Mouse (Mus musculus) lung, embryonic 14.5 days (tissue): ENCODE measurements around the gene Polg. TPM values are rescaled to one million over a fixed set of nuclear protein-coding genes. Genes with fewer than 3 reads are reported as not detected.

Experiments
- ATAC-seq: fragments of 200-750 bp; cut with Nextera tagmentation; 2 replicates; pipeline ENCODE4 v1.8.0; 2017; ENCODE audit warnings: mild to moderate bottlenecking, moderate TSS enrichment, moderate library complexity; ENCODE audit not compliant: insufficient read depth
- DNase-seq: peaks from one replicate; pipeline ENCODE4 v3.0.0-alpha.2; 2015
- H3K27ac ChIP-seq: fragments of 300-500 bp; sonication (generic); 2 replicates; pipeline ENCODE4 v1.5.1; 2014; ENCODE audit warnings: low read depth, mild to moderate bottlenecking, moderate library complexity
- H3K27me3 ChIP-seq: fragments of 300-500 bp; sonication (generic); 2 replicates; pipeline ENCODE4 v1.6.1; 2014; ENCODE audit warnings: low read length, control low read depth; ENCODE audit not compliant: insufficient read depth
- H3K36me3 ChIP-seq: fragments of 300-500 bp; sonication (generic); 2 replicates; pipeline ENCODE4 v1.6.1; 2014; ENCODE audit warnings: control low read depth; ENCODE audit not compliant: insufficient read depth
- H3K4me1 ChIP-seq: fragments of 300-500 bp; sonication (generic); 2 replicates; pipeline ENCODE4 v1.6.1; 2014; ENCODE audit warnings: antibody characterized with exemption, control low read depth; ENCODE audit not compliant: insufficient read depth
- H3K4me2 ChIP-seq: fragments of 300-500 bp; sonication (generic); 2 replicates; pipeline ENCODE4 v1.6.1; 2014; ENCODE audit warnings: mild to moderate bottlenecking
- H3K4me3 ChIP-seq: fragments of 300-500 bp; sonication (generic); 2 replicates; pipeline ENCODE4 v1.5.1; 2014; ENCODE audit warnings: low read depth, low read length
- H3K9ac ChIP-seq: fragments of 300-500 bp; sonication (generic); 2 replicates; pipeline ENCODE4 v1.6.1; 2014
- H3K9me3 ChIP-seq: fragments of 300-500 bp; sonication (generic); 2 replicates; pipeline ENCODE4 v1.6.1; 2016; ENCODE audit warnings: low read depth, low read length, control low read depth
- CTCF ChIP-seq: IDR thresholded peaks from 2 replicates; pipeline ENCODE4 v1.5.1; 2016; ENCODE audit warnings: antibody characterized with exemption, low read depth
- WGBS: fragments of 180-500 bp; shearing (Covaris S2); extraction: QIAGEN DNeasy Blood & Tissue Kit; methylation state at CpG from one replicate; pipeline ENCODE4 v1.1.7; 2014; 5-methylcytosine and 5-hydroxymethylcytosine counted together
- polyA plus RNA-seq: library from polyadenylated mRNA; unstranded; fragments of >200 nt; fragmentation: Nextera tagmentation; extraction: Ambion mirVana; gene quantifications from 2 replicates; pipeline ENCODE4 v1.2.1, GENCODE M21; 2014

The Polg gene
- polyA plus RNA-seq, 1 experiment from 2014 or later, result 65.0 TPM

DNA sequence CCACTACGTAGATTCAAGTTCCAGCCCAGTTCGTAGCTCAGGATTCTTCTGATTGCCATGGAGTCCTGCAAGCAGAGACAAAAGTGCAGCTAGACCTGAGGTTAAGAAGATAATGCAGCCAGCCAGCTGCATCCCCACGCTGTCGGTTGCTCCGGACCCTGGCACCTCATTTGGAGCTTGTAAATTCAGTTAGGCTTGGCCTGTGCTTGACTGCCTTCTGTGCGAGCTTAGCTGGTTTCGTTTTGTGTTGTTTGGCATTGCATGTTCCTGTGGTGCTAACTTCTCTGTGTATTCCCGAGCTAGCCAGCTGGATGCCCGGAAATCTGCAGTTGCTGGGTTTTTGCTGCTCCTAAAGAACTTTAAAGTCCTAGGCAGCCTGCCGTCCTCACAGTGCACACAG, 40.4 kb downstream of the Polg start:
- no peak overlapping the region for H3K27ac ChIP-seq
- no peaks in the 10 kb centered on the region for H3K27me3 ChIP-seq
- H3K9me3 ChIP-seq, result no peaks in the 10 kb centered on the region
- no peaks in the 10 kb centered on the region for H3K4me1 ChIP-seq
- H3K9ac ChIP-seq, result no peak overlapping the region
- no peak overlapping the region for H3K4me2 ChIP-seq
- no peak for TF ChIP-seq CTCF
- H3K36me3 ChIP-seq, result 0 out of 2 replicates have a peak, but pooled peaks cover 1% of the 10 kb centered on the region
- no peak overlapping the region for H3K4me3 ChIP-seq
- no peak for ATAC-seq
- 75% methylated on average over 10 of the region's 10 CpGs for WGBS
- DNase-seq, result no peak

GRCm38 (mm10) chr7:79422876-79423275, 43.3 kb downstream of the Polg start:
- no peak overlapping the region for H3K9ac ChIP-seq
- H3K36me3 ChIP-seq, result 0 out of 2 replicates have a peak, but pooled peaks cover 4% of the 10 kb centered on the region
- DNase-seq, result no peak
- H3K4me3 ChIP-seq, result no peak overlapping the region
- ATAC-seq, result no peak
- no peak for TF ChIP-seq CTCF
- H3K27me3 ChIP-seq, result no peaks in the 10 kb centered on the region
- WGBS, result 92% methylated on average over 10 of the region's 10 CpGs
- no peak overlapping the region for H3K27ac ChIP-seq
- no peaks in the 10 kb centered on the region for H3K4me1 ChIP-seq
- no peak overlapping the region for H3K4me2 ChIP-seq
- no peaks in the 10 kb centered on the region for H3K9me3 ChIP-seq

DNA sequence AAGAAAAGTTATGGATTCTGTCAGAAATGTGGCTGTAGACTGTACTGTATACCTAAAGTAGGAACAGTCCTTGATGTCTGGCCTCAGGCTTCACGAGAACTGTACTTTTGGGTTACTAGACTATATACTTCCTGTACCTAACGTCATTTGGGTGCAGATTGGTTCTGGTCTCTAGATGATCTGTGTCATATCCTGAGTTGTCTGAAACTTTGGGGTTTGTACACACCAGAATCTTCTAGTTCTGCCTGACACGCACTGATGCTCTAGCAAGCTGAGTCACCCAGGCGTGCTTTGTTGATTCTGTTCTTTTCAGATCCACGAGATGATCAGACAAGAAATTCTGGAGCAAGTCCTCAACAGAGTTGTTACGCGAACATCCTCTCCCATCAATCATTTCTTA, 46.2 kb downstream of the Polg start:
- Histone ChIP-seq H3K9ac (no peak overlapping the region), H3K4me3 (no peak overlapping the region), H3K4me1 (no peaks in the 10 kb centered on the region), H3K27ac (no peak overlapping the region), H3K9me3 (no peaks in the 10 kb centered on the region), H3K36me3 (0 out of 2 replicates have a peak, but pooled peaks cover 4% of the 10 kb centered on the region), H3K4me2 (no peak overlapping the region), H3K27me3 (no peaks in the 10 kb centered on the region)
- no peak for DNase-seq
- no peak for TF ChIP-seq CTCF
- no peak for ATAC-seq
- 86% methylated on average over 7 of the region's 7 CpGs for WGBS

DNA sequence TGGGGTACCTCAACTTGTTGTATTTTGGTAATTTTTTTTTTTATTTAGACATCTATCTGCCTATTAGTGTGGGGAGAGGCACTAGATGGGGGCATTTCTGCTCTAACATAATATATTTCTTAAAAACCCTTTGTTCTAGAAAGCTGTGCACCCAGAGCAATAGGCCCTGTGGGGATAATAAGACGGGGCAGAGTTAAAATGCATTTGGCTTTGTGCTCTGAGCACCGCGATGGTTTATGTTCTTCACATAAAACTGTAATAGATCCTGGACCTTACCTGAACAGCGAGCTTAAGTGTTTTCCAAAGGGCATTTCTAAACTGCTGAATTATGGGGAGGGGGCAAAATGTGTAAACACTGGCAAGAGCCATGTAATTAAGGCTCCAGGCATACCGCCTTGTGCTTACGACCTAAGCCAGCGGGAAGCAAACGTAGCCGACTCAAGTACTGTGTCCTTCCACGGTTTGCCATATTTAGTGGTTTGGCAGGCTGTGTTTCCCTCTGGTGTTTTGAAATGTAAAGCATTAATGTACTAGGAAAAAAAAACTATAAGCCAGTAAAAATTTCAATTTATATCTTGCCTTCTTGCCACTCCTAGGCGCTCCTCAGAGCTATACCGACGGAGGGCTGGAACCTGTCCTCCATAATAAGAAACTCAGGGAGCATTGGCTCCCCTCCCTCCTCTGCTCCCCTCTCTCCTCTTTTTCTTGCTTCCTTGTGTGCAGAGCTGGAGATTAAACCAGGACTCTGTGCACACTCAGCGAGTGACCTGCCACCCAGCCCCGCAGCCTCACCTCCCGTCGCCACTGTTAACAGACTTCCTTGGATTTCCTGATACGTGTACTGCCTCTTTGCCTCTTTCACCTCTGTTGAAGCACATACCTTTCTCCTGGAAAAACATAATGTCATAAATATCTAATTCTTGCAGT, 51.5 kb downstream of the Polg start:
- H3K4me1 ChIP-seq, result no peaks in the 10 kb centered on the region
- no peak overlapping the region for H3K4me2 ChIP-seq
- no peak for ATAC-seq
- H3K27ac ChIP-seq, result no peak overlapping the region
- no peak overlapping the region for H3K4me3 ChIP-seq
- no peak for TF ChIP-seq CTCF
- H3K9ac ChIP-seq, result no peak overlapping the region
- no peaks in the 10 kb centered on the region for H3K9me3 ChIP-seq
- H3K36me3 ChIP-seq, result peaks cover 14% of the 10 kb centered on the region; the same call in 1 of the 2 replicates
- WGBS, result 79% methylated on average over 18 of the region's 18 CpGs
- no peak for DNase-seq
- H3K27me3 ChIP-seq, result no peaks in the 10 kb centered on the region

DNA sequence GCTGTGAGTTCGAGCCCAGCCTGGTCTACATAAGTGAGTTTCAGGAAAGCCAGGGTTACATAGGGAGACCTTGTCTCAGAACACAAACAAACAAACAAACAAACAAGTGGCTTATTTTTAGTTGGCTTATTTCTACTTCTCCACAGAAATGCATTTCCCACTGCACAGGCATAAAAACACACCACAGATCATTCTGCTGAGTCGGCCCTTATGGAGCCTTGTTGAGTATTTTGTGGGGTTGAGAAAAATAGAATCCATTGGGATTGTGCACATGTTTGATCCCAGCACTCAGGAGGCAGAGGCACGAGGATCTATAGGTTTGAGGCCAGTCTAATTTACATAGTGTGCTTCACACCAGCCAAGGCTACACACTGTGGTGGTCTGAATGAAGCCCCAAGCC, 65.9 kb downstream of the Polg start:
- Histone ChIP-seq H3K27me3 (no peaks in the 10 kb centered on the region), H3K4me1 (no peaks in the 10 kb centered on the region), H3K27ac (no peak overlapping the region), H3K36me3 (no peaks in the 10 kb centered on the region; the same call in 1 of the 2 replicates), H3K9me3 (no peaks in the 10 kb centered on the region), H3K4me2 (no peak overlapping the region), H3K9ac (no peak overlapping the region), H3K4me3 (no peak overlapping the region)
- no peak for DNase-seq
- ATAC-seq, result no peak
- WGBS, result 80% methylated on average over 3 of the region's 3 CpGs
- no peak for TF ChIP-seq CTCF

DNA sequence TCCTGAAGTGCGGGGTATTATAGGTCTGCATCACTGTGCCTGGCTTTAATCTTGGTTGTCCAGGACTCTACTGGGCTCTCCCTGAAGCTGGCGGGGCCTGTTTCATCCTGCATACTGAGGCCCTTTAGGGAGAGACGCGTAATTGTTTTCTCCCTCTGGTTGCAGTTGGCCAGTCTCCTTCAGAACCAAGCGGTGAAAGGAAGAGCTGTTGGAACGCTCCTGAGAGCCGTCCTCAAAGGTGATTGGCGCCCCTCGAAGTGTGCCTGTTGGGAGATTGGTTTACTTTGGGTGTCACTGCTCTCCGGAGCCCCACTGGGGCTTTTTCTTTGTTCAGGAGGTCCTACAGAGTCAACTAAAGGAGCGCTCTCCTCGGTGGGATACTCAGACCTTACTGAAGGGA, 67.2 kb downstream of the Polg start:
- no peak overlapping the region for H3K4me2 ChIP-seq
- WGBS, result 64% methylated on average over 12 of the region's 12 CpGs
- DNase-seq (no peak), ATAC-seq (no peak)
- no peaks in the 10 kb centered on the region for H3K4me1 ChIP-seq
- H3K9ac ChIP-seq, result no peak overlapping the region
- H3K4me3 ChIP-seq, result no peak overlapping the region
- TF ChIP-seq CTCF, result no peak
- H3K27ac ChIP-seq, result no peak overlapping the region
- no peaks in the 10 kb centered on the region for H3K9me3 ChIP-seq
- H3K27me3 ChIP-seq, result no peaks in the 10 kb centered on the region
- no peaks in the 10 kb centered on the region; the same call in 1 of the 2 replicates for H3K36me3 ChIP-seq

DNA sequence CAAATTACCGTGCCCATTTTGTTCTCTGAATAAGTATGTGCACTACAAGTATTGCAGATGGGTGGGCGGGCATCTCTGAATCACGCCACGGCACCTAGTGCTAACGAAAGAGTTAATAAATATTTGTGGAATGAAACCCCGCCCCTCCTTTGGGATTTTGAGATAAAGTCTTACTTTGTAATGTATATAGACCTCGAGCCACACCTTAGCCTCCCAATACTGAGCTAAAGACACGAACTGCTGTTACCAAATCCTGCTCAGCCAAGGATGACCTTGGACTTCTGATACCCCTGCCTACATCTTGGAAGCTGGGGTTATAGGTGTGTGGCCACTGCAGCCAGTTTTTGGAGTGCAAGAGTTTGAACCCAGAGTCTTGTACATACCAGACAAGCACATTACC, 67.7 kb downstream of the Polg start:
- no peaks in the 10 kb centered on the region for H3K27me3 ChIP-seq
- no peak overlapping the region for H3K4me2 ChIP-seq
- DNase-seq (no peak), ATAC-seq (no peak)
- H3K9ac ChIP-seq, result no peak overlapping the region
- H3K9me3 ChIP-seq, result no peaks in the 10 kb centered on the region
- no peak overlapping the region for H3K27ac ChIP-seq
- no peak overlapping the region for H3K4me3 ChIP-seq
- H3K36me3 ChIP-seq, result no peaks in the 10 kb centered on the region; the same call in 1 of the 2 replicates
- TF ChIP-seq CTCF, result no peak
- no peaks in the 10 kb centered on the region for H3K4me1 ChIP-seq
- WGBS, result 64% methylated on average over 8 of the region's 8 CpGs
